Mouse (Mus musculus) midbrain, embryonic 12.5 days (tissue): ENCODE results near the gene Smyd1. TPM values are rescaled to one million over a fixed set of nuclear protein-coding genes. Genes with fewer than 3 reads are reported as not detected.

Experiments used
- ATAC-seq: fragments of 200-750 bp; cut with Nextera tagmentation; 2 replicates; pipeline ENCODE4 v1.8.0; 2017; ENCODE audit warnings: low read depth, moderate TSS enrichment, moderate library complexity; ENCODE audit not compliant: low FRiP score
- H3K27ac ChIP-seq: fragments of 300-500 bp; sonication (generic); replicated peaks from 2 replicates; pipeline ENCODE4 v1.5.1; 2016; ENCODE audit warnings: mild to moderate bottlenecking
- H3K27me3 ChIP-seq: fragments of 300-500 bp; sonication (generic); 2 replicates; pipeline ENCODE4 v1.6.1; 2016; ENCODE audit warnings: mild to moderate bottlenecking
- H3K36me3 ChIP-seq: fragments of 300-500 bp; sonication (generic); 2 replicates; pipeline ENCODE4 v1.6.1; 2016
- H3K4me1 ChIP-seq: fragments of 300-500 bp; sonication (generic); 2 replicates; pipeline ENCODE4 v1.6.1; 2016
- H3K4me2 ChIP-seq: fragments of 300-500 bp; sonication (generic); replicated peaks from 2 replicates; pipeline ENCODE4 v1.6.1; 2016; ENCODE audit warnings: mild to moderate bottlenecking, moderate library complexity
- H3K4me3 ChIP-seq: fragments of 300-500 bp; sonication (generic); 2 replicates; pipeline ENCODE4 v1.5.1; 2016; ENCODE audit warnings: mild to moderate bottlenecking
- H3K9ac ChIP-seq: fragments of 300-500 bp; sonication (generic); replicated peaks from 2 replicates; pipeline ENCODE4 v1.6.1; 2016; ENCODE audit warnings: mild to moderate bottlenecking, moderate library complexity
- H3K9me3 ChIP-seq: fragments of 300-500 bp; sonication (generic); 2 replicates; pipeline ENCODE4 v1.6.1; 2016; ENCODE audit warnings: mild to moderate bottlenecking
- WGBS: fragments of 180-500 bp; shearing (Covaris S2); methylation state at CpG from one replicate; pipeline ENCODE4 v1.1.7; 2016; 5-methylcytosine and 5-hydroxymethylcytosine counted together
- polyA plus RNA-seq: library from polyadenylated mRNA; unstranded; fragments of >200 nt; fragmentation: Nextera tagmentation; extraction: Ambion mirVana; gene quantifications from 2 replicates; pipeline ENCODE4 v1.2.1, GENCODE M21; 2016

Smyd1 gene
- 0.08 TPM in 1 of 2 replicates, not detected in the other for polyA plus RNA-seq

DNA sequence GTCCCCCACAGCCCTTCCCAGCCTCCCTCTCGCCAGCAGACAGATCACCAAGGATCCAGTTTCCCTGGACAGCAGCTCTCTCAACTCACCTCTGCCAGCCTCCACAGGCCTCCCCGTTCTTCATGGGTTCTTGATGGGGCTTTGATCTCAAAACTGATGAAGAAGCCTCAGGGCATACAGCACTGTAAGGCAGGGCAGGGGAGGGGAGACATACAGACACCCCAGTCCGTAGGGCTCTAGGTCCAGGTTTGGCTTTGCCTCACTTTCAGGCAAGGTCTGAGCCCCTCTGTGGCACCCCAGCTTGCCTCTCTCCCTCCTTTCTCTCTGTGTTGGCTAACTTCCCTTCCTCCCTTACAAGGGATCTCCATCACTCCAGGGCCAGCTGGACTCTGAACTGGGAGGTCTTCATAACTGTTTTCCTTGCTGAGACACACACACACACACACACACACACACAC is at the start of gene Smyd1:
TSS of gene Smyd1 (minus strand) at position 408 of the 458 bp plus-strand sequence.
- Histone ChIP-seq H3K27ac (no peak within 1 kb of the TSS), H3K36me3 (no peaks in the 10 kb centered on the region), H3K4me3 (no peak within 1 kb of the TSS), H3K4me1 (no peaks in the 10 kb centered on the region), H3K9ac (no peak within 1 kb of the TSS), H3K9me3 (no peaks in the 10 kb centered on the region), H3K27me3 (no peaks in the 10 kb centered on the region), H3K4me2 (no peak within 1 kb of the TSS)
- no peak for ATAC-seq
- WGBS: 87% methylated on average over 3 of the region's 3 CpGs

DNA sequence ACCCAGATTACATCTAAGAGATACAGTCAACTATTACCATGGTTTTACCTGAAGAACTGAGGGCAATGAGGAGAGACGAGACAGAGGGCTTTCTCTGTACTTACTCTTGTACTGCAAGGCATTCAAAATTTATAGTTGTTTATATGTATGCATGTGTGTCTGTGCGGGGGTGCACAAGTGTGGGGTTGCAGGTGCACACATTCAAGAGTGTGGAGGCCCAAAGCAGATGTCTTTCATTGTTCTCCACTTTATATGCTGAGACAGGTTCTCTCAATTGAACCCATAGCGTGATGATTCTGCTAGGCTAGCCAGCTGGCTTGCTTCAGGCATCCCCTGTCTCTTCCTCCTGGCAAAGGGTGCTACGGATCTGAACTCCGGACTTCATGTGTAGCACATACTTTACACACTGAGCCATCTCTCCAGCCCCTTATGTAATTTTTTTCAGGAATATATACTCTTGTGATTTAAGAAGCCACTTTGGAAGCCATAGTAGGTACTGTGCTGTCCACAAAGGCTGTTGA is 49.1 kb upstream of the Smyd1 start:
- Histone ChIP-seq H3K27me3 (no peaks in the 10 kb centered on the region), H3K4me3 (no peak overlapping the region), H3K36me3 (no peaks in the 10 kb centered on the region), H3K4me2 (no peak overlapping the region), H3K9me3 (no peaks in the 10 kb centered on the region), H3K4me1 (no peaks in the 10 kb centered on the region), H3K9ac (no peak overlapping the region), H3K27ac (no peak overlapping the region)
- 91% methylated on average over 5 of the region's 5 CpGs for WGBS
- no peak for ATAC-seq

DNA sequence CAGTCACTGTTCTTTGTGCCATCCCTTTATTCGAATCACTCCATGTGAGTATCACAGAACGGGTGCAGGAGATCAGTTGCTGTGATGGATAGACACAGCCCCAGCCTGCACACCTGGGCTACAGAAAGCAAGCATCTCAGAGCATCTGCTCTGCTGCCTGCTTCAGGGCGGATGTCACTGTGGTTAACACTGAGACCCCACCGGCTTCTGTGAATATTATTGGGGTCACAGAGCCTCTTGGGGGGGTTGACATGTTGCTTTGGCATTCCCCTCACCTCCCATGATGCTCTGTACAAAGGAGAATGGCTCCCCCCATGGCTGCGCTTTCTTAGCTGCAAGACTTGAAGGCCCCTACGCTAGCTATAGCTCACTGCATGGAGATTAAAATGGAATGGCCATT is 47.4 kb upstream of the Smyd1 start:
- Histone ChIP-seq H3K4me3 (no peak overlapping the region), H3K9ac (no peak overlapping the region), H3K27ac (no peak overlapping the region), H3K4me2 (no peak overlapping the region), H3K36me3 (no peaks in the 10 kb centered on the region), H3K4me1 (no peaks in the 10 kb centered on the region), H3K27me3 (no peaks in the 10 kb centered on the region), H3K9me3 (no peaks in the 10 kb centered on the region)
- 91% methylated on average over 6 of the region's 6 CpGs for WGBS
- ATAC-seq: no peak

DNA sequence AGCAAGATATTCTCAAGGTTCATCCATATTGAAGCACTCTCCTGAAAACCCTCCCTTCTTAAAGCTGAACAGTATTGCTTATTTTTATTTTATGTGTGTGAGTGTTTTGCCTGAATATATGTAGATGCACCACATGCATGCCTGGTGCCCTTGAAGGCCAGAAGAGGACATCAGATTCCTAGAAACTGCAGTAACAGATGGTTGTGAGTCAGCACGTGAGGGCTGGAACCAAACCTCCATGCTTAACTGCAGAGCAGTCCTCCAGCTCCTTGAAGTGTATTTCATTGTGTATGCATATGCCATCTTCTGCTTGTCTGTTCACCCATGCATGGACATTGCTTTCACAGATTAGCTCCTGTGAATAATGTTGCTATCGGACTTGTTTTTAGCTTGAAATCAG is 42.0 kb upstream of the Smyd1 start:
- no peak overlapping the region for H3K27ac ChIP-seq
- no peaks in the 10 kb centered on the region for H3K27me3 ChIP-seq
- H3K4me1 ChIP-seq: no peaks in the 10 kb centered on the region
- H3K4me3 ChIP-seq: no peak overlapping the region
- no peak overlapping the region for H3K4me2 ChIP-seq
- WGBS: 67% methylated on average over 2 of the region's 2 CpGs
- no peaks in the 10 kb centered on the region for H3K36me3 ChIP-seq
- no peaks in the 10 kb centered on the region for H3K9me3 ChIP-seq
- no peak overlapping the region for H3K9ac ChIP-seq
- ATAC-seq: no peak

DNA sequence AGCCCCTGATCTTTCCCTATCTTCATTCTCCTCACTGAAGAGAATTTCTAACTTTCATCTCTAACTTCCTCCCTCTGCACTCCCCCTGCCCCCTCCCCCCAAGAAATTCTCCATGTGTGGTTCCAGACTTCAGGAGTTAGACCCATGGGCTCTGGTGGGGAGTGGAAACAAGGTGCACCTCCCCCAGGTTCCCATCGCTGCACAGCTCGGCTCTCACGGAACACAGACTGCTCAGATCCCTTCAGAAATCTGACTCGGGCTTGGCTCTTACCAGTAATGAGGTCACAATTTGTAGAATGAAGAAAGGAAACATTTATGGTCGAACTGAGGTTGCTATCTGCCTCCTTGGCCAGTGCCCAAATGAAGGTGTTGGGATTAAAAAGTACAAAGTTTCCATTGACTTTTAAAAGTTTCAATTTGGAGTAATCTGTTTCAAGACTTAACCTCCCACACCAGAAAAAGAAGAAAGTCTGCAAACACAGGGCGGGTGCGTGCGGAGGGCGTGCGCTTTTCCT is 39.2 kb upstream of the Smyd1 start:
- Histone ChIP-seq H3K9me3 (no peaks in the 10 kb centered on the region), H3K36me3 (no peaks in the 10 kb centered on the region), H3K4me3 (no peak overlapping the region), H3K9ac (no peak overlapping the region), H3K4me1 (no peaks in the 10 kb centered on the region), H3K4me2 (no peak overlapping the region), H3K27me3 (no peaks in the 10 kb centered on the region), H3K27ac (no peak overlapping the region)
- ATAC-seq: no peak
- 89% methylated on average over 10 of the region's 10 CpGs for WGBS

DNA sequence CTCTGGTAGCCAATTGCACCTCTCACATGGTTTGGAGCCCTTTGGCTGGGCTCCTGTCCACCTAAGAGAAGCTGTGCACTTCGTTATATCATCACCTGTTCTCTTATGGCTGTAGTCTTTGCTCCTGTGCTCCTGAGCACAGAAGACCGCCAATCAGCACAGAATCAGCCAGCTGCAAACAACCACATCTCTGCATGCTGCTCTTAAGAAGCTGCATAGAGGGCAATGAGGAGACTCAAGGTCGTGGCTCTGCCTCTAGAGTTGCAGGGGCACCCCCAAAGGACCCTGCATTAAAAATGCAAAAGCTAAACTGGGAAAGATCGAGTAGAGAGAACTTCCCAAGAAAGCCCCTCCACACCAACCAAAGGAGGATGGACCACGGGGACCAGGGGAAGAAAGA is 38.7 kb upstream of the Smyd1 start:
- H3K9me3 ChIP-seq: no peaks in the 10 kb centered on the region
- WGBS: 67% methylated on average over 5 of the region's 5 CpGs
- no peak overlapping the region for H3K4me2 ChIP-seq
- H3K9ac ChIP-seq: no peak overlapping the region
- no peaks in the 10 kb centered on the region for H3K27me3 ChIP-seq
- no peaks in the 10 kb centered on the region for H3K36me3 ChIP-seq
- H3K27ac ChIP-seq: no peak overlapping the region
- no peak overlapping the region for H3K4me3 ChIP-seq
- ATAC-seq: no peak
- H3K4me1 ChIP-seq: no peaks in the 10 kb centered on the region

DNA sequence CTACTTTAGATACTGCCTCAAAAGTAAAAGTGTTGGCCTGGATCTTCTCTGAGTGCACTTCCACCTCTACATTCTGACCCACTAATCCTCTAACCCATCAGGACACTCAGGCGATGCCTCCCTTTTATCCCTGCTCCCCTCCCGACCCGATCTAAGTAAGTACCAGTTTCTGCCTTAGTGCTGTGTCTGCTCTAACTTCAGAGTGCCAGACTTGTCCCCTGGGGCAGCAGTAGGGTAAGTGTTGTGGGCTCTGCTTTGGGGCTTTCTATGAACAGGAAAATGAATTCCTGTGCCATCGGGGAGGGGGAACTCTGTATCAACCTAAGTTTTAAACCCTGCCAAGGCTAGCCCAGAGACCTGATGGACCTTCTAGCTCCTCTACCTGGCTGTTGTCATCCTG is 38.2 kb upstream of the Smyd1 start:
- Histone ChIP-seq H3K4me3 (no peak overlapping the region), H3K4me2 (no peak overlapping the region), H3K27me3 (no peaks in the 10 kb centered on the region), H3K9me3 (no peaks in the 10 kb centered on the region), H3K9ac (no peak overlapping the region), H3K36me3 (no peaks in the 10 kb centered on the region), H3K4me1 (no peaks in the 10 kb centered on the region), H3K27ac (no peak overlapping the region)
- 62% methylated on average over 4 of the region's 4 CpGs for WGBS
- ATAC-seq: no peak

DNA sequence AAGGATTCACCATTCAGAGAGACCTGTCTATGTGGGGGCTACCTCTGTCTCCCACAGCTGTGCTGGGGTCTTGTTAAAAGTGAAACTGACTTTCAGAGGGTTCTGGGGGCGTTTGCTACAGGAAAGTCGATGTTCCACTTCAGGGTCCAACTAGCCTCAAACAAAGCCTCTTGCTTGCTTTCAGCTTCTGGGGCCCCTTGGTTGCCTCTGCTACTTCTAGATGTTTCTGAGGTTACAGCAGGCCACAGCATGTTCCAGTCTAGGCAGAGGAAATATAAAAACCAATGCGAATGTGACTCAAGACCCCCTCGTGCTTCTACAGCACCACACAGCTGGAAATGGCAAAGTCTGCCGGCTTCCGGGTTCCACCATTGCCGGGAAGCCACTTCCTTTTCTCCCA is 35.5 kb upstream of the Smyd1 start:
- Histone ChIP-seq H3K4me3 (no peak overlapping the region), H3K4me1 (no peaks in the 10 kb centered on the region), H3K9ac (no peak overlapping the region), H3K4me2 (no peak overlapping the region), H3K9me3 (no peaks in the 10 kb centered on the region), H3K27me3 (no peaks in the 10 kb centered on the region), H3K27ac (no peak overlapping the region), H3K36me3 (no peaks in the 10 kb centered on the region)
- no peak for ATAC-seq
- WGBS: 89% methylated on average over 7 of the region's 7 CpGs

DNA sequence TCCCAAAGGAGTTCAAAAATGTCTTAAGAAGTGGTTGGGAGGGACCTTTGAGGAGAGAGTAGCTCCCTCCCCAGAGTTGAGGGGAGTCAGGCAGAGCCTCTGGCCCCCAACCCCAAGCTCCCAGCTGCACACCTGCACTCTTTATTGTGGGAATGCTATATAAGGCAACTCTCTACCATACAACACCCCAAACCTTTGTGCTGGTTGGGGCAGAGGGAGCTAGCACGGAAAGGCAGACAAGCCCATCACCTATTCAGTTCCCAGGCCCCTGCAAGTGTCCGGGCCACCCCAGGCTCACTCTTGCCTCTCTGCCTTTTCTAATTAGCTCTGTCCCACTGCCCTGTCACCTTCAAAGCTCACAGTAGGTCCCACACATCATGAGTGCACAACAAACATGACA is 31.7 kb upstream of the Smyd1 start:
- H3K9me3 ChIP-seq: no peaks in the 10 kb centered on the region
- 85% methylated on average over 2 of the region's 2 CpGs for WGBS
- no peak overlapping the region for H3K4me2 ChIP-seq
- no peak overlapping the region for H3K9ac ChIP-seq
- no peak overlapping the region for H3K27ac ChIP-seq
- no peaks in the 10 kb centered on the region for H3K27me3 ChIP-seq
- no peaks in the 10 kb centered on the region for H3K36me3 ChIP-seq
- H3K4me1 ChIP-seq: no peaks in the 10 kb centered on the region
- no peak overlapping the region for H3K4me3 ChIP-seq
- ATAC-seq: no peak

DNA sequence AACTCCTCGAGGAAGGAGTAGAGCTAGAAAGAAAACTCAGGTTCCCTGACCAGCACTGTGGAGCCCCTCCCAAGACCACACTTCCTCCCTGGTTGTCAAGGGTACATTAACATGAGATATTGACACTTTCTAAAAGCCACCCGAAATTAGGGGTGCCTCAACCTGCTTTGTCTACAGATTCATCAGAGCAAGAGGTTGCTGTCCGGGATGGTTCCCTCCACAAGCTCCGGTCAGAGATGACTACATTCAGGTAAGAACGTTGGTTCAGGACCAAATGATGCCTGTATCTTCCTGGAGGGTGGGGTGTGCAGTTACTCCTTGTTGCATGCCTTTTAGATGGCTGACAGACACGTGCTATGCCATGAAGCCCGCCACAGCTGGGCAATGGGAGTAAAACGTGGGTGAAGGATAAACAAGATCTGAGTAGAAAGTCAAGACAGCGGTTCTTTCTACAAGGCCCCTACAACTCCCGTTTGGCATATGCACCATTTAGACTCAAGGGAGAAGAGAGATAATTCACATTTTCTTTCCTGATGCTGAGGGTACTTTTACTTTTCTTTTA is 30.9 kb upstream of the Smyd1 start:
- ATAC-seq: no peak
- no peaks in the 10 kb centered on the region; the same call in 1 of the 2 replicates for H3K9me3 ChIP-seq
- 86% methylated on average over 10 of the region's 10 CpGs for WGBS
- no peak overlapping the region for H3K9ac ChIP-seq
- H3K27me3 ChIP-seq: no peaks in the 10 kb centered on the region
- no peak overlapping the region for H3K27ac ChIP-seq
- no peaks in the 10 kb centered on the region for H3K4me1 ChIP-seq
- H3K4me2 ChIP-seq: no peak overlapping the region
- H3K36me3 ChIP-seq: no peaks in the 10 kb centered on the region
- H3K4me3 ChIP-seq: no peak overlapping the region

DNA sequence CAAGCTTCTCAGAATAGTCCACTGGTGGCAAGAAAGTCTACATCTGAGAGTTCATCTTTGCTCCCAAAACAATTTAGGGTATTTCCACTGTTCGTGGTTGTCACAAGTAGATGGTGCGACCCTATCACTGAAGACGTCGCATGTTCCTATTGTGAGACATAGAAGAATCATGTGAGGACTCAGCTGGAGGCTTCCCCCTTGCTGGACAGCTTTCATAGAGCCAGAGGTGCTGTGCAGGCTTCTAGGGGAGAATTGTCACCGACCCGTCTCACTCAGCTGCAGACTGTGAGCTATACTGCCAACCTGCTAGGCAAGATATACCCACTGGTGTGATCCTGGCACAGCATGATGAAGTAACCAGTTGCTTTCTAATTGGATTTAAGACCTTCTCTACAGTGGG is 30.2 kb upstream of the Smyd1 start:
- ATAC-seq: no peak
- Histone ChIP-seq H3K36me3 (no peaks in the 10 kb centered on the region), H3K9ac (no peak overlapping the region), H3K4me3 (no peak overlapping the region), H3K27ac (no peak overlapping the region), H3K9me3 (no peaks in the 10 kb centered on the region; the same call in 1 of the 2 replicates), H3K4me1 (no peaks in the 10 kb centered on the region), H3K27me3 (no peaks in the 10 kb centered on the region), H3K4me2 (no peak overlapping the region)
- 94% methylated on average over 6 of the region's 6 CpGs for WGBS

DNA sequence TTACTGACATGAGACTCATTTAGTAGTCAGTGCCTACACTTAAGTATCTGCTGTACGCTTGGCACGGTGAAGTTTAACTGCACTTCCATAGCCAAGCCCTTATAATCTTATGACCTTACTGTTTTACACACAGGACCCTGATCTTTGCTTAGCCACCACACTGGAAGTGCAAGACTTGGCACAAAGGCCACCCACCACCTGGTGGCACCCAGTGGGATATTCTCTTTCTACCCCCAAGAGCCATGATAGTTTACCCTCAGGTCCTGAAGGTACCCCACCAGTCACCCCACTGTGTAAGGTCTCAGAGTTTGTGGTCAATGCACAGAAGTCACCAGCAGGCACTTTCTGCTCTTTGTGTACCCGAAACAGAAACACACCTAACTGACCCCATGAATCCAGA is 29.2 kb upstream of the Smyd1 start:
- Histone ChIP-seq H3K9me3 (no peaks in the 10 kb centered on the region; the same call in 1 of the 2 replicates), H3K36me3 (no peaks in the 10 kb centered on the region), H3K27ac (no peak overlapping the region), H3K4me3 (no peak overlapping the region), H3K4me1 (no peaks in the 10 kb centered on the region), H3K9ac (no peak overlapping the region), H3K27me3 (no peaks in the 10 kb centered on the region), H3K4me2 (no peak overlapping the region)
- 97% methylated on average over 3 of the region's 3 CpGs for WGBS
- ATAC-seq: no peak

DNA sequence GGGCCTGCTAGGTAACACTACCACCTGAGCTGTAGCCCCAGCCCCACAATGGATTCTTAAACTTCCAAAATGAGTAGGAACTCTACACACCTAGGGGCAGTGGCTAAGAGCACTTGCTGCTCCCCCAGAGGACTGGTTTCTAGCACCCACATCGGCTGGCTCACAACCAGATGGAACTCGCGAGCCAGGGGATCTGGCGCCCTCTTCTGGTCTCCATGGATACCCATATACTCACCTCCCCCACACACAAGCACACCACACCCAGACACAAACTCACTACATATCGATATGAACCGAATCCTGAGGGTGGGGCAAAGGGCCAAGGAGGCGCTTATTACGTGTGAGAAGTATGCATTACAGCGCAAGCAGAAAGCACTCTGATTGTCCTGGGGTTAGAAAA is 26.0 kb upstream of the Smyd1 start:
- 94% methylated on average over 9 of the region's 9 CpGs for WGBS
- Histone ChIP-seq H3K9me3 (no peaks in the 10 kb centered on the region; the same call in 1 of the 2 replicates), H3K4me1 (no peaks in the 10 kb centered on the region), H3K36me3 (no peaks in the 10 kb centered on the region), H3K4me3 (no peak overlapping the region), H3K27me3 (no peaks in the 10 kb centered on the region), H3K9ac (no peak overlapping the region), H3K27ac (no peak overlapping the region), H3K4me2 (no peak overlapping the region)
- no peak for ATAC-seq
